Mouse (Mus musculus) heart, postnatal 0 days (tissue): ENCODE data around the gene Serpina16. TPM values are rescaled to one million over a fixed set of nuclear protein-coding genes. Genes with fewer than 3 reads are reported as not detected.

Experiments used
- ATAC-seq: fragments of 200-750 bp; cut with Nextera tagmentation; 2 replicates; pipeline ENCODE4 v1.8.0; 2017; ENCODE audit warnings: low read depth, moderate number of reproducible peaks, moderate library complexity; ENCODE audit not compliant: insufficient read depth
- DNase-seq: peaks from one replicate; pipeline ENCODE4 v3.0.0-alpha.2; 2016; ENCODE audit warnings: low spot score
- H3K27ac ChIP-seq: fragments of 300-500 bp; sonication (generic); 2 replicates; pipeline ENCODE4 v1.5.1; 2014; ENCODE audit warnings: low read depth, mild to moderate bottlenecking
- H3K27me3 ChIP-seq: fragments of 300-500 bp; sonication (generic); 2 replicates; pipeline ENCODE4 v1.6.1; 2014; ENCODE audit warnings: low read length, mixed read lengths; ENCODE audit not compliant: control insufficient read depth, insufficient read depth
- H3K36me3 ChIP-seq: fragments of 300-500 bp; sonication (generic); replicated peaks from 2 replicates; pipeline ENCODE4 v1.6.1; 2014; ENCODE audit warnings: low read length, mixed read lengths; ENCODE audit not compliant: control insufficient read depth, insufficient read depth
- H3K4me1 ChIP-seq: fragments of 300-500 bp; sonication (generic); 2 replicates; pipeline ENCODE4 v1.6.1; 2014; ENCODE audit warnings: antibody characterized with exemption; ENCODE audit not compliant: control insufficient read depth, insufficient read depth
- H3K4me2 ChIP-seq: fragments of 300-500 bp; sonication (generic); 2 replicates; pipeline ENCODE4 v1.6.1; 2014; ENCODE audit warnings: low read depth, mild to moderate bottlenecking, low read length, moderate library complexity
- H3K4me3 ChIP-seq: fragments of 300-500 bp; sonication (generic); 2 replicates; pipeline ENCODE4 v1.5.1; 2014; ENCODE audit warnings: low read depth, low read length
- H3K9ac ChIP-seq: fragments of 300-500 bp; sonication (generic); replicated peaks from 2 replicates; pipeline ENCODE4 v1.6.1; 2014; ENCODE audit warnings: low read depth, low read length, mixed read lengths
- H3K9me3 ChIP-seq: fragments of 300-500 bp; sonication (generic); replicated peaks from 2 replicates; pipeline ENCODE4 v1.6.1; 2016; ENCODE audit warnings: low read length; ENCODE audit not compliant: control insufficient read depth
- CTCF ChIP-seq: IDR thresholded peaks from 2 replicates; pipeline ENCODE4 v1.5.1; 2016; ENCODE audit warnings: antibody characterized with exemption, control low read depth, low read depth
- EP300 ChIP-seq: IDR thresholded peaks from 2 replicates; pipeline ENCODE4 v1.6.1; 2016; ENCODE audit warnings: antibody characterized with exemption, low read depth
- WGBS: fragments of 180-500 bp; shearing (Covaris S2); extraction: QIAGEN DNeasy Blood & Tissue Kit; methylation state at CpG from one replicate; pipeline ENCODE4 v1.1.7; 2014; 5-methylcytosine and 5-hydroxymethylcytosine counted together
- polyA plus RNA-seq: library from polyadenylated mRNA; unstranded; fragments of >200 nt; fragmentation: Nextera tagmentation; extraction: Ambion mirVana; gene quantifications from 2 replicates; pipeline ENCODE4 v1.2.1, GENCODE M21; 2015
- total RNA-seq: library from RNA; depleted of rRNA; stranded (reverse); fragments of >200 nt; gene quantifications from 2 replicates; pipeline ENCODE4 v1.2.3, GENCODE M21; 2014; ENCODE audit warnings: low replicate concordance; rRNA removed

The Serpina16 gene
- total RNA-seq (not detected in 2 replicates), polyA plus RNA-seq (not detected in 2 replicates)

DNA sequence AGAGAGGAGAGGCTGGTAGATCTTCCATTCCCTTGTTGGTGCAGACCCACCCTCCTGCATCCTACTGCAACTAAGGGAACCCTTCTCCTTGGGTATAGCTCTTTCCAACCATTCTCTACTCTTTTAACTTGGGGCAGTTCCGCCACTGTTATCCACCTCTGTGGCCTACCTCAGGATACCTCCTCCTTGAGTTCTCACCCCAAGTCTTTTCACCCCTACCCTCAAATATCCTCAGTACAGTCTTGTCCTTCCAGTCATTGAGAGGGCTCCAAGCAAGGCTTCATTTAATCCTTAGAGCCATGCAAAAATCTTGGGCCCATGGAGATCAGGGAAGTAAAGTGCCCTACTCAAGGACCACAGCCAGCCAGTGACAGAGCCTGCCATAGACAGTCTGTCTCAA is at the start of gene Serpina16:
Gene Serpina16 (minus strand): TSS at position 101 of the 400 bp plus-strand sequence.
- no peak within 1 kb of the TSS for H3K4me2 ChIP-seq
- no peaks in the 10 kb centered on the region for H3K4me1 ChIP-seq
- H3K9ac ChIP-seq, result no peak within 1 kb of the TSS
- no peak for TF ChIP-seq EP300
- no peak for TF ChIP-seq CTCF
- DNase-seq (no peak), ATAC-seq (no peak)
- no peak within 1 kb of the TSS for H3K4me3 ChIP-seq
- no peaks in the 10 kb centered on the region for H3K9me3 ChIP-seq
- H3K27me3 ChIP-seq, result no peaks in the 10 kb centered on the region
- 83% methylated on average over 1 of the region's 1 CpGs for WGBS
- H3K27ac ChIP-seq, result no peak within 1 kb of the TSS
- H3K36me3 ChIP-seq, result no peaks in the 10 kb centered on the region

DNA sequence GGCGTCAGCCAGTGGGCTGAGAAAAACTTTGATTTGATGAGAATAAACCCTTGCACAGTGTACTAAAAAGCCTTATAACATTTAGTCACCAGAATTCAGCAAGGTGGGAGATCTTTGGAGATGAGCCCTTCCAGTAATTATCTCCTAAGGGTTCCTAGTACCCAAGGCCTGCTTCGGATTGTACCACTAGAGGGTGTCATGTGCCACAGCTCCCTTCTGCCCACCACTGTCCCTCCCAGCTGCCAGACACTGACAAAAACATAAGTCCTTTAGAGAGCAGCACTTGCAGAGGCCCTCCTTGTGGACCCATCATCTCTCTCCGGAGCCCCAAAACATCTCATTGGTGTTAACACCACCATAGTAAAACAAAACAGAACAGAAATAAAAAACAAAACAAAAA is 35.6 kb upstream of the Serpina16 start:
- no peak for TF ChIP-seq CTCF
- no peak for TF ChIP-seq EP300
- Histone ChIP-seq H3K36me3 (no peaks in the 10 kb centered on the region), H3K9ac (no peak overlapping the region), H3K27me3 (no peaks in the 10 kb centered on the region), H3K4me3 (no peak overlapping the region), H3K9me3 (no peaks in the 10 kb centered on the region), H3K27ac (no peak overlapping the region), H3K4me1 (no peaks in the 10 kb centered on the region), H3K4me2 (no peak overlapping the region)
- ATAC-seq (no peak), DNase-seq (no peak)
- 66% methylated on average over 3 of the region's 3 CpGs for WGBS

GRCm38 (mm10) chr12:103710405-103710804 is 34.5 kb upstream of the Serpina16 start:
- H3K9me3 ChIP-seq, result no peaks in the 10 kb centered on the region
- peak; percentile 53 for TF ChIP-seq CTCF
- TF ChIP-seq EP300, result no peak
- H3K4me3 ChIP-seq, result no peak overlapping the region
- no peak overlapping the region for H3K27ac ChIP-seq
- no peaks in the 10 kb centered on the region for H3K27me3 ChIP-seq
- no peak overlapping the region for H3K9ac ChIP-seq
- no peaks in the 10 kb centered on the region for H3K36me3 ChIP-seq
- 46% methylated on average over 1 of the region's 1 CpGs for WGBS
- ATAC-seq, result no peak
- no peaks in the 10 kb centered on the region for H3K4me1 ChIP-seq
- H3K4me2 ChIP-seq, result no peak overlapping the region
- DNase-seq, result peak; percentile 19

- H3K9ac ChIP-seq, result no peak overlapping the region
- no peak for DNase-seq
- H3K9me3 ChIP-seq, result no peaks in the 10 kb centered on the region
- H3K4me2 ChIP-seq, result no peak overlapping the region
- no peaks in the 10 kb centered on the region for H3K4me1 ChIP-seq
- no peak overlapping the region for H3K27ac ChIP-seq
- WGBS, result 24% methylated on average over 4 of the region's 4 CpGs
- no peak for ATAC-seq
- TF ChIP-seq CTCF (no peak), EP300 (no peak)
- H3K4me3 ChIP-seq, result no peak overlapping the region
- no peaks in the 10 kb centered on the region for H3K36me3 ChIP-seq
- no peaks in the 10 kb centered on the region for H3K27me3 ChIP-seq
Observed at GRCm38 (mm10) chr12:103706113-103706512, 30.2 kb upstream of the Serpina16 start.

DNA sequence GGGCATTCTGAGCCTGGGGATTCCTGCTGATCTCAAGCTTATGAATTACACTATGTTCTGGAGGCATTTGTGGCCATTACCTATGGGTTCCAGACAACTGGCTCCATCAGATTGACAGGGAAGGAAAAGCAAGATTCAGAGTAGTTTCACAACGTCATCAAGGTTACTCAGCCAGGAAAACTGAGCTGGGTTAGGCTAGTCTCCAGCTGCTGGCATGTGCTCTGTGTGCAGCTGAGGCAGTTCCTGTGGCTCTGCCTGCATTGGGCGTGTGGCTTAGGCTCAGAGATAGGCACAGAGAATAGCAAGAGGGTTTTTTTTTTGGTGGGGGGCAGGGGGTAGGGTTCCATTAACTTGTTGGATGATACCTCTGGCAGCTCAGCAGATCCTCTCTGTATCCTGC is 29.6 kb upstream of the Serpina16 start:
- H3K27me3 ChIP-seq, result no peaks in the 10 kb centered on the region
- H3K9ac ChIP-seq, result no peak overlapping the region
- no peak overlapping the region for H3K4me3 ChIP-seq
- ATAC-seq, result no peak
- no peak for TF ChIP-seq CTCF
- no peak for TF ChIP-seq EP300
- no peak overlapping the region for H3K4me2 ChIP-seq
- WGBS, result 35% methylated on average over 2 of the region's 2 CpGs
- no peak overlapping the region for H3K27ac ChIP-seq
- H3K4me1 ChIP-seq, result no peaks in the 10 kb centered on the region
- no peaks in the 10 kb centered on the region for H3K9me3 ChIP-seq
- no peaks in the 10 kb centered on the region for H3K36me3 ChIP-seq
- DNase-seq, result no peak

DNA sequence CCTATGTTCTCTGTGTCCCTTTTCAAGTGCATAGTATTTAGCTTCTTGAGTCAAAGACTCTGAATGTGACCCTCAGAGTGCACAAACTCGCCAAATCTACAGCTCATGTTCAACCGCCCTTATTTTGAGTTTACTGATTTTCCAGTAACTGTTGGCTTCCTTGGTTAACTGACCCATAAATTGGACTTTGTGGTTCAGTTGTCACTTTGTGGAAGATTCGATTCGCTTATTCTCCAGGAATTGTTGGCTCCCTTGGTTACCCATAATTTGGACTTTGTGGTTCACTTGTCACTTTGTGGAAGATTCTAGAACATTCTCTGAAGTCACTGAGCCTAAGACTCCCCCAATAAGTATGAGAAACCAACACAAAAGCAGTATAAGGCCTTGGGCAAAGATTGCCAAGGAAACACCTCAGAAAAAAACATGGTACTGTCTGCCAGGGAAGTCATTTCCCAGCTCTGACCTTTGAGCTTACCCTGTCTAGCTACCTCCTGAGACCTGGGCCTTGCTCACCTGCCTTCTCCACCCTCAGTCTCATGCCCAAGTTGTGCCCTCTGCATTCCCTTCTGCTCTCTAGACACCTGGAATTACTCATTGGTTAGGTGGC is 24.3 kb upstream of the Serpina16 start:
- TF ChIP-seq CTCF (no peak), EP300 (no peak)
- no peaks in the 10 kb centered on the region for H3K9me3 ChIP-seq
- WGBS, result 74% methylated on average over 4 of the region's 4 CpGs
- ATAC-seq (no peak), DNase-seq (no peak)
- H3K27me3 ChIP-seq, result no peaks in the 10 kb centered on the region
- no peak overlapping the region for H3K9ac ChIP-seq
- H3K4me2 ChIP-seq, result no peak overlapping the region
- no peaks in the 10 kb centered on the region for H3K4me1 ChIP-seq
- no peak overlapping the region for H3K27ac ChIP-seq
- no peaks in the 10 kb centered on the region for H3K36me3 ChIP-seq
- H3K4me3 ChIP-seq, result no peak overlapping the region
